9 mouse cellular contexts compared by ENCODE assay signal in genomic region chr10:55979898-55980521, GRCm38 (mm10).
DNase-seq lines count a peak whose midpoint lies in the region; ATAC-seq lines count a peak whose summit lies in the region.
"Had no signal": no experiment of that assay in that cellular context is flagged by ENCODE, and none has a peak within 500 bp of the region (broad histone marks: within the 10 kb centered on the region; RNA-seq: fewer than 3 reads in every experiment).

No protein-coding gene starts in this region.

- WGBS in heart, embryonic 15.5 days = 24% methylated on average over 2 of the region's 2 CpGs
- WGBS in lung, embryonic 15.5 days = 16% methylated on average over 2 of the region's 2 CpGs

- no peak overlapping the region for H3K4me3 ChIP-seq in heart, embryonic 15.5 days
- H3K4me3 ChIP-seq in lung, embryonic 15.5 days = no peak overlapping the region
- H3K4me3 ChIP-seq: limb, embryonic 15.5 days had no signal

- no peaks in the 10 kb centered on the region for H3K36me3 ChIP-seq in heart, embryonic 15.5 days
- H3K36me3 ChIP-seq in lung, embryonic 15.5 days = no peaks in the 10 kb centered on the region
- H3K36me3 ChIP-seq: limb, embryonic 15.5 days had no signal

- H3K27me3 ChIP-seq in heart, embryonic 15.5 days = no peaks in the 10 kb centered on the region
- no peaks in the 10 kb centered on the region for H3K27me3 ChIP-seq in lung, embryonic 15.5 days
- H3K27me3 ChIP-seq: limb, embryonic 15.5 days had no signal

- no peaks in the 10 kb centered on the region for H3K9me3 ChIP-seq in heart, embryonic 15.5 days (replicated peaks)
- no peaks in the 10 kb centered on the region for H3K9me3 ChIP-seq in lung, embryonic 15.5 days
- H3K9me3 ChIP-seq: limb, embryonic 15.5 days had no signal

- H3K4me1 ChIP-seq in heart, embryonic 15.5 days (replicated peaks) = no peaks in the 10 kb centered on the region
- H3K4me1 ChIP-seq in lung, embryonic 15.5 days = no peaks in the 10 kb centered on the region
- H3K4me1 ChIP-seq: limb, embryonic 15.5 days had no signal

- no peak for ATAC-seq in heart, embryonic 15.5 days (replicated peaks; ENCODE audit: insufficient number of reproducible peaks, insufficient read depth, low FRiP score, low read depth)
- ATAC-seq in lung, embryonic 15.5 days (ENCODE audit: borderline replicate concordance, extremely low read depth, low FRiP score, low TSS enrichment) = 0 out of 2 replicates have a peak, but pooled peaks have one; percentile 65

- H3K4me2 ChIP-seq in heart, embryonic 15.5 days = peak overlapping the region; percentile 37
- no peak overlapping the region for H3K4me2 ChIP-seq in lung, embryonic 15.5 days
- H3K4me2 ChIP-seq: limb, embryonic 15.5 days had no signal

- no peak overlapping the region for H3K9ac ChIP-seq in heart, embryonic 15.5 days
- H3K9ac ChIP-seq in lung, embryonic 15.5 days = no peak overlapping the region
- H3K9ac ChIP-seq: limb, embryonic 15.5 days had no signal

- peak; percentile 9 to 79 for DNase-seq in adrenal gland, adult (ENCODE audit: inconsistent age in 2 of 2, low spot score in 1 of 2)
- no peak for DNase-seq in adrenal gland, postnatal 4 days (ENCODE audit: low spot score in 2 of 2)
- peak; percentile 26 for DNase-seq in Muller cell, postnatal 12 days (ENCODE audit: inconsistent ontology term)
- peak; percentile 75 for DNase-seq in embryo, embryonic 10.5 days (ENCODE audit: low spot score)
- DNase-seq in kidney, postnatal 14 days = peak; percentile 52
- peak; percentile 59 for DNase-seq in retina, postnatal 1 day

- H3K27ac ChIP-seq in heart, embryonic 15.5 days = no peak overlapping the region
- H3K27ac ChIP-seq in lung, embryonic 15.5 days = no peak overlapping the region
- H3K27ac ChIP-seq: limb, embryonic 15.5 days had no signal

Comparison
In these comparisons a context has a peak if more than half of its experiments do, and no peak if none do; other contexts are left out.
1. DNase-seq: peak in adrenal gland, adult (2 of 2), Muller cell, postnatal 12 days (single experiment), embryo, embryonic 10.5 days (single experiment), kidney, postnatal 14 days (single experiment) and retina, postnatal 1 day (single experiment); none in adrenal gland, postnatal 4 days (0 of 2).